Mouse (Mus musculus) kidney, adult 2 months (tissue): ENCODE measurements around the gene Des. TPM values are rescaled to one million over a fixed set of nuclear protein-coding genes. Genes with fewer than 3 reads are reported as not detected.
A peak's percentile ranks its signal among the peaks of the same experiment; 100 is the strongest.

Source experiments
- DNase-seq: peaks from one replicate; pipeline ENCODE4 v3.0.0; 2021
- H3K27ac ChIP-seq: fragments of 200-500 bp; 2 replicates; pipeline ENCODE4 v1.5.1; 2012; ENCODE audit warnings: low read depth, low read length, control low read depth, inconsistent platforms; ENCODE audit not compliant: insufficient read depth
- H3K27me3 ChIP-seq: fragments of 200-500 bp; replicated peaks from 2 replicates; pipeline ENCODE4 v1.6.1; 2012; ENCODE audit warnings: mild to moderate bottlenecking, moderate library complexity, low read length, inconsistent platforms; ENCODE audit not compliant: control insufficient read depth, insufficient read depth
- H3K36me3 ChIP-seq: fragments of 200-500 bp; 2 replicates; pipeline ENCODE4 v1.6.1; 2012; ENCODE audit warnings: mild to moderate bottlenecking, moderate library complexity, low read length, inconsistent platforms; ENCODE audit not compliant: control insufficient read depth, insufficient read depth
- H3K4me1 ChIP-seq: fragments of 200-500 bp; 2 replicates; pipeline ENCODE4 v1.6.1; 2011; ENCODE audit warnings: low read length; ENCODE audit not compliant: control insufficient read depth, insufficient read depth
- H3K4me3 ChIP-seq: fragments of 200-500 bp; 2 replicates; pipeline ENCODE4 v1.5.1; 2011; ENCODE audit warnings: mild to moderate bottlenecking, low read depth, low read length, control low read depth; ENCODE audit not compliant: insufficient read depth
- CTCF ChIP-seq: fragments of 200-500 bp; conservative IDR thresholded peaks from 2 replicates; pipeline ENCODE4 v1.5.1; 2011; ENCODE audit warnings: low read depth, mild to moderate bottlenecking, control low read depth, low read length, moderate library complexity, mixed read lengths; ENCODE audit not compliant: insufficient read depth, insufficient read length
- POLR2A ChIP-seq: fragments of 200-500 bp; IDR thresholded peaks from one replicate; pipeline ENCODE4 v1.6.1; 2011; ENCODE audit warnings: low read depth, low read length, control low read depth
- WGBS: fragments of 180-500 bp; shearing (Covaris S2); methylation state at CpG from one replicate; pipeline ENCODE4 v1.1.7; 2018; 5-methylcytosine and 5-hydroxymethylcytosine counted together
- polyA plus RNA-seq: library from polyadenylated mRNA; depleted of rRNA; stranded (reverse); fragments of >200 nt; gene quantifications from 2 replicates; pipeline ENCODE4 v1.2.3, GENCODE M21; 2012

Des gene
- polyA plus RNA-seq, 1 experiment: 32.1 TPM

GRCm38 (mm10) chr1:75347279-75347678, 12.8 kb upstream of the Des start:
- WGBS: 77% methylated on average over 5 of the region's 5 CpGs
- Histone ChIP-seq H3K27ac (no peak overlapping the region), H3K36me3 (no peaks in the 10 kb centered on the region), H3K27me3 (no peaks in the 10 kb centered on the region), H3K4me3 (no peak overlapping the region), H3K4me1 (no peaks in the 10 kb centered on the region)
- DNase-seq: no peak
- no peak for TF ChIP-seq CTCF
- TF ChIP-seq POLR2A: no peak

GRCm38 (mm10) chr1:75349275-75349674, 10.9 kb upstream of the Des start:
- H3K36me3 ChIP-seq: no peaks in the 10 kb centered on the region
- 63% methylated on average over 5 of the region's 5 CpGs for WGBS
- H3K4me3 ChIP-seq: no peak overlapping the region
- H3K27me3 ChIP-seq: no peaks in the 10 kb centered on the region
- no peak overlapping the region for H3K27ac ChIP-seq
- TF ChIP-seq CTCF: no peak
- TF ChIP-seq POLR2A: no peak
- DNase-seq: no peak
- H3K4me1 ChIP-seq: no peaks in the 10 kb centered on the region

- Histone ChIP-seq H3K27me3 (0 out of 2 replicates have a peak, but pooled peaks cover 3% of the 10 kb centered on the region), H3K27ac (peak overlapping the region; percentile 40; the same call in 1 of the 2 replicates), H3K4me1 (no peaks in the 10 kb centered on the region), H3K4me3 (no peak overlapping the region), H3K36me3 (no peaks in the 10 kb centered on the region)
- 25% methylated on average over 7 of the region's 7 CpGs for WGBS
- DNase-seq: peak; percentile 83
- TF ChIP-seq CTCF (no peak), POLR2A (no peak)
Observed at GRCm38 (mm10) chr1:75357261-75357660, 2.9 kb upstream of the Des start.

GRCm38 (mm10) chr1:75358009-75358408, 2.1 kb upstream of the Des start:
- TF ChIP-seq CTCF (no peak), POLR2A (no peak)
- DNase-seq: no peak
- 0 out of 2 replicates have a peak, but pooled peaks cover 3% of the 10 kb centered on the region for H3K27me3 ChIP-seq
- 77% methylated on average over 4 of the region's 4 CpGs for WGBS
- H3K27ac ChIP-seq: peak overlapping the region; percentile 40; the same call in 1 of the 2 replicates
- H3K4me3 ChIP-seq: no peak overlapping the region
- no peaks in the 10 kb centered on the region for H3K36me3 ChIP-seq
- no peaks in the 10 kb centered on the region for H3K4me1 ChIP-seq

GRCm38 (mm10) chr1:75359346-75359745, 783 bp upstream of the Des start:
- H3K27ac ChIP-seq: no peak overlapping the region
- no peak for DNase-seq
- TF ChIP-seq CTCF: no peak
- no peak for TF ChIP-seq POLR2A
- no peak overlapping the region for H3K4me3 ChIP-seq
- H3K36me3 ChIP-seq: no peaks in the 10 kb centered on the region
- 73% methylated on average over 13 of the region's 13 CpGs for WGBS
- H3K27me3 ChIP-seq: 0 out of 2 replicates have a peak, but pooled peaks cover 3% of the 10 kb centered on the region
- H3K4me1 ChIP-seq: no peaks in the 10 kb centered on the region

GRCm38 (mm10) chr1:75361123-75361522, 994 bp downstream of the Des start:
- H3K27me3 ChIP-seq: 0 out of 2 replicates have a peak, but pooled peaks cover 3% of the 10 kb centered on the region
- TF ChIP-seq CTCF: no peak
- no peak for TF ChIP-seq POLR2A
- no peaks in the 10 kb centered on the region for H3K4me1 ChIP-seq
- 63% methylated on average over 4 of the region's 4 CpGs for WGBS
- no peaks in the 10 kb centered on the region for H3K36me3 ChIP-seq
- DNase-seq: no peak
- peak overlapping the region; percentile 44; the same call in 1 of the 2 replicates for H3K4me3 ChIP-seq
- H3K27ac ChIP-seq: no peak overlapping the region

GRCm38 (mm10) chr1:75361750-75362149, 1.6 kb downstream of the Des start:
- Histone ChIP-seq H3K36me3 (no peaks in the 10 kb centered on the region), H3K27ac (no peak overlapping the region), H3K4me3 (peak overlapping the region; percentile 17; the same call in 1 of the 2 replicates), H3K4me1 (no peaks in the 10 kb centered on the region), H3K27me3 (0 out of 2 replicates have a peak, but pooled peaks cover 3% of the 10 kb centered on the region)
- TF ChIP-seq CTCF: no peak
- no peak for TF ChIP-seq POLR2A
- peak; percentile 40 for DNase-seq
- whole genome bisulfite sequencing: 27% methylated on average over 4 of the region's 4 CpGs
